Mouse (Mus musculus) hindbrain, embryonic 16.5 days (tissue): ENCODE measurements at regions not wholly inside any gene's neighbourhood (a gene's known extent, or its start where the extent isn't known, plus 50 kb on each side); places are given as distances from the start of the nearest gene placed in this dataset.

Source experiments
- ATAC-seq: fragments of 200-750 bp; cut with Nextera tagmentation; 2 replicates; pipeline ENCODE4 v1.8.0; 2017; ENCODE audit warnings: moderate TSS enrichment, moderate library complexity
- H3K27ac ChIP-seq: fragments of 300-500 bp; sonication (generic); 2 replicates; pipeline ENCODE4 v1.5.1; 2014; ENCODE audit warnings: low read depth, mild to moderate bottlenecking, control low read depth, low read length, moderate library complexity
- H3K27me3 ChIP-seq: fragments of 300-500 bp; sonication (generic); replicated peaks from 2 replicates; pipeline ENCODE4 v1.6.1; 2014; ENCODE audit warnings: low read length; ENCODE audit not compliant: control insufficient read depth, insufficient read depth
- H3K36me3 ChIP-seq: fragments of 300-500 bp; sonication (generic); 2 replicates; pipeline ENCODE4 v1.6.1; 2014; ENCODE audit warnings: mild to moderate bottlenecking, low read length, moderate library complexity, mixed read lengths; ENCODE audit not compliant: control insufficient read depth, insufficient read depth
- H3K4me1 ChIP-seq: fragments of 300-500 bp; sonication (generic); 2 replicates; pipeline ENCODE4 v1.6.1; 2014; ENCODE audit warnings: low read depth, low read length; ENCODE audit not compliant: control insufficient read depth, insufficient read depth
- H3K4me2 ChIP-seq: fragments of 300-500 bp; sonication (generic); 2 replicates; pipeline ENCODE4 v1.6.1; 2014; ENCODE audit warnings: mild to moderate bottlenecking, low read length, control low read depth, moderate library complexity
- H3K4me3 ChIP-seq: fragments of 300-500 bp; sonication (generic); 2 replicates; pipeline ENCODE4 v1.5.1; 2014; ENCODE audit warnings: mild to moderate bottlenecking, low read length, control low read depth, moderate library complexity
- H3K9ac ChIP-seq: fragments of 300-500 bp; sonication (generic); 2 replicates; pipeline ENCODE4 v1.6.1; 2014; ENCODE audit warnings: low read depth, mild to moderate bottlenecking, control low read depth, low read length, moderate library complexity
- H3K9me3 ChIP-seq: fragments of 300-500 bp; sonication (generic); 2 replicates; pipeline ENCODE4 v1.6.1; 2014; ENCODE audit warnings: mild to moderate bottlenecking, low read length, moderate library complexity; ENCODE audit not compliant: control insufficient read depth
- WGBS: fragments of 180-500 bp; shearing (Covaris S2); extraction: QIAGEN DNeasy Blood & Tissue Kit; methylation state at CpG from one replicate; pipeline ENCODE4 v1.1.7; 2014; 5-methylcytosine and 5-hydroxymethylcytosine counted together

- H3K27ac ChIP-seq: no peak overlapping the region
- no peaks in the 10 kb centered on the region for H3K27me3 ChIP-seq
- H3K4me3 ChIP-seq: no peak overlapping the region
- 65% methylated on average over 4 of the region's 4 CpGs for WGBS
- no peak overlapping the region for H3K9ac ChIP-seq
- 0 out of 2 replicates have a peak, but pooled peaks cover 2% of the 10 kb centered on the region for H3K9me3 ChIP-seq
- H3K4me1 ChIP-seq: no peaks in the 10 kb centered on the region
- ATAC-seq: no peak
- no peak overlapping the region for H3K4me2 ChIP-seq
- H3K36me3 ChIP-seq: no peaks in the 10 kb centered on the region
These were observed 299.9 kb downstream of the Ptpru start for GRCm38 (mm10) chr4:131538237-131538636.

DNA sequence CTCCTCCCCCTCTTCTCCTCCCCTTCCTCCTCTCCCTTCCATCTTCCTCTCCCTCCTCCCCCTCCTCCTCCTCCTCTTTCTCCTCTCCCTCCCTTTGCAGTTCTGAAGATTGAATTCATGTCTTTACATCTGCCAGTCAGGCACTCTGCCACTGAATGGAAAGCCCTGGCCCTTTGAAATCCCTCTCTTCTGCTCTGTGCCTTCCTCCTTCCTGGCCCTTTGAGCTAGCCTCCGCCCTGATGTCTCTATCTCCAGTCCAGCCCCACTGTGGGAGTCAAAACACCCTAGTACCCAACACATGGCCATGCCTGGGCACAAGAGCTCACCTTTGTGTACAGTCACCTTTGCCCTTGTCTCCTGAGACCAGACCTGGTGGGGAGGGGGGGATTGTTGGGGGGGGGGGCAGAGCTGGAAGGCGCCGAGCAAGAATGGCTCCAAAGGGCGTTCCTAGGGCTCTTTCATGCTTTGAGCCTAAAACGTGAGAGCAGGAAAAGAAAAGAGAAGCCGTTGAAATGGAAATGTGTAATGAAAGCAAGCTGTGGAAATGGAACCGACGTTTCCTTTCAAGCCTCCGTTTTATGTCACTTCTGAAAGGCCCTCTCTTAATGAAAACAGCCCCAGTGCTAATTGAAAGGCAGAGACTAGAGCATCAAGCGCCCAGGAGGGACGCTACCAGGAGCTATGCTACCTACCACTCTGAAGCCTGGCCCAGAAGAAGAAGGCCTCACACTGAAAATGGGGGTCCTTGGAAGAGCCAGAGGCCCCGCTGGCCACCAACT lies 291.5 kb downstream of the Ptpru start:
- Histone ChIP-seq H3K4me2 (no peak overlapping the region), H3K9me3 (0 out of 2 replicates have a peak, but pooled peaks cover 2% of the 10 kb centered on the region), H3K4me1 (no peaks in the 10 kb centered on the region; the same call in 1 of the 2 replicates), H3K27ac (no peak overlapping the region), H3K4me3 (no peak overlapping the region), H3K27me3 (no peaks in the 10 kb centered on the region), H3K36me3 (no peaks in the 10 kb centered on the region), H3K9ac (no peak overlapping the region)
- WGBS: 41% methylated on average over 12 of the region's 12 CpGs
- no peak for ATAC-seq

DNA sequence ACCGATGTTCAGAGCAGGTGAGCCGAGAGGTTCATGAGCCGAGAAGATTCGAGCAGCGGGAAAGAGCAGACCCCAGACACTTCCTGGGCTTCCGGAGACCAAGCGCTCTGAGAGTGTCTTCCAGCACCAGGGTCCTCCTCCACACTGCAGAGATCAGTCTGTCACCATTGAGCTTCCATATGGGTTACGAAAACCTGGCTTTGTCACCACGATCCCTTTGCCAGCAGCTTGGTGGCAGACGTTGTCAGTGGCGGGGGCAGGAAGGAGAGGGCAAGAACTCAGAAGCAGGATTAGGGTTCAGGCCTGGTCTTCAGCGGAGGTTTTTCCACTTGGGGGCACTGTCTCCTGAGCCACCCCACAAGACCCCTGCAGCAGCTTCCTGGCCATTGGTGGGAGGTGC lies 288.5 kb downstream of the Ptpru start:
- WGBS: 82% methylated on average over 12 of the region's 12 CpGs
- Histone ChIP-seq H3K4me1 (no peaks in the 10 kb centered on the region; the same call in 1 of the 2 replicates), H3K36me3 (no peaks in the 10 kb centered on the region), H3K9me3 (no peaks in the 10 kb centered on the region), H3K4me3 (no peak overlapping the region), H3K27ac (no peak overlapping the region), H3K27me3 (no peaks in the 10 kb centered on the region), H3K4me2 (no peak overlapping the region), H3K9ac (no peak overlapping the region)
- ATAC-seq: no peak

- Histone ChIP-seq H3K9ac (no peak overlapping the region), H3K27me3 (no peaks in the 10 kb centered on the region), H3K27ac (no peak overlapping the region), H3K9me3 (no peaks in the 10 kb centered on the region), H3K4me1 (no peaks in the 10 kb centered on the region), H3K36me3 (no peaks in the 10 kb centered on the region), H3K4me3 (no peak overlapping the region), H3K4me2 (no peak overlapping the region)
- 73% methylated on average over 5 of the region's 5 CpGs for WGBS
- no peak for ATAC-seq
These were observed 279.6 kb downstream of the Ptpru start for GRCm38 (mm10) chr4:131558513-131558912.

- H3K27ac ChIP-seq: no peak overlapping the region
- no peaks in the 10 kb centered on the region for H3K27me3 ChIP-seq
- no peaks in the 10 kb centered on the region for H3K36me3 ChIP-seq
- no peak for ATAC-seq
- H3K9ac ChIP-seq: no peak overlapping the region
- H3K9me3 ChIP-seq: no peaks in the 10 kb centered on the region
- WGBS: 59% methylated on average over 4 of the region's 4 CpGs
- H3K4me2 ChIP-seq: no peak overlapping the region
- no peak overlapping the region for H3K4me3 ChIP-seq
- peaks cover 3% of the 10 kb centered on the region; the same call in 1 of the 2 replicates for H3K4me1 ChIP-seq
These were observed 274.2 kb downstream of the Ptpru start for GRCm38 (mm10) chr4:131563851-131564250.

- Histone ChIP-seq H3K36me3 (no peaks in the 10 kb centered on the region), H3K9me3 (no peaks in the 10 kb centered on the region), H3K27me3 (no peaks in the 10 kb centered on the region), H3K4me1 (peaks cover 3% of the 10 kb centered on the region; the same call in 1 of the 2 replicates), H3K4me3 (no peak overlapping the region), H3K27ac (no peak overlapping the region), H3K9ac (no peak overlapping the region), H3K4me2 (no peak overlapping the region)
- WGBS: 78% methylated on average over 7 of the region's 7 CpGs
- ATAC-seq: no peak
These were observed 272.9 kb downstream of the Ptpru start for GRCm38 (mm10) chr4:131565203-131565602.

DNA sequence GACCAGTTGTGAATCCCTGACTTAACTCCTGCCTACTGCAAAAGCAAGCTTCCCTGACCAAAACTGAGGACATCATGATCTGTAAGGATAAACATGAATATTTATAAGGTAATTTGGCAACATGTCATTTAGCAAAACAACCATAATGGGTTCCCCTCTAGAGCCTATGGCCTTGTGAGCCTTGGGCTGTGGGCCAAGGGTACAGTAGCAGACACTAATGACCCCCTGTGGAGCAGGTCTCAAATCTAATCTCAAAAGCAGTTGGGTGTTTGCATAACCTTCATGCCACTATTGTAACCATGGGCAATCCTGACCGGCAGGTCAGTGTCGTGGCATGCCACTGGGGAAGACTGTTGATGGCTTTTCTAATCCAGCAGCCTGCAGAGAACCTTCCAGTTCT lies 270.8 kb downstream of the Ptpru start:
- no peak overlapping the region for H3K4me2 ChIP-seq
- no peak overlapping the region for H3K4me3 ChIP-seq
- WGBS: 52% methylated on average over 2 of the region's 2 CpGs
- no peaks in the 10 kb centered on the region for H3K27me3 ChIP-seq
- peaks cover 3% of the 10 kb centered on the region; the same call in 1 of the 2 replicates for H3K4me1 ChIP-seq
- no peak for ATAC-seq
- H3K27ac ChIP-seq: no peak overlapping the region
- no peaks in the 10 kb centered on the region for H3K9me3 ChIP-seq
- no peak overlapping the region for H3K9ac ChIP-seq
- H3K36me3 ChIP-seq: no peaks in the 10 kb centered on the region

DNA sequence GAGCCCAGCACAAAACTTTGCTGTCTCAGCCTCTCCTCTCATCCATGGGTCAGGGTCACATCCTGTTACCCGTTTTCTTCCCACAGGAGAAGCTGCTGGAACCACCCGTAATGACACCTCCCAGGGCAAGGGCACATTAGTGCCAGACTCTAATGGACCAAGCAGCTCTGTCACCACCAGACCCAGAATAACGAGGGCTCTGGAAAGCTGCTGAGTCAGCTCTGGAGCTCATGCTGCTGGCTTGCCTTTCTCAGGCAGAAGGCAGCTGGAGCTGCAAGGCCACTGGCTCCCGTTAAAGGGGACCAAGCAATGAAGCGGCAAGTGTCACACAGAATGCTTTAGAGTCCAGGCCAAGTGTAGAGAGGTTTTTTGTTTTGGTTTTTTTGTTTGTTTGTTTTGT lies 268.9 kb downstream of the Ptpru start:
- Histone ChIP-seq H3K4me1 (peaks cover 3% of the 10 kb centered on the region; the same call in 1 of the 2 replicates), H3K36me3 (no peaks in the 10 kb centered on the region), H3K9me3 (no peaks in the 10 kb centered on the region), H3K4me3 (no peak overlapping the region), H3K27me3 (no peaks in the 10 kb centered on the region), H3K27ac (no peak overlapping the region), H3K9ac (no peak overlapping the region), H3K4me2 (no peak overlapping the region)
- no peak for ATAC-seq
- 44% methylated on average over 5 of the region's 5 CpGs for WGBS

DNA sequence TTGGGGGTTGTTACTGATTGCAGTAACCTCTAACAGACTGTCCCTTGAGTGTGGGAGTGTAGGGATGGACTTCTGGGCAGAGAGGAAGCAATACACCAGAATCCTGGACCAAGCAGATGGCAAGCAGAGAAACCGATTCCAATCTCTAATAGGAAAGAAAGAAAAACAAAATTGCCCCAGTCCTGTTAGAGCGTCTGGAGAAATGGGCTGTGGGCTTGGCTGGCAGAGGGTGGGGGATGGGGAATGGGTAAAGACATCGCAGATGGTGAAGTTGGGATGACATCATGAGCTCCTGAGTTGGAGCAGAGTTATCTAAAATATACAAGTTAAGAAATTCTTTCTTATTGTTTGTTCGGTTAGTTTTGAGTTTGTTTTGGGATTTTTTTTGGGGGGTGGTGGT lies 260.5 kb downstream of the Ptpru start:
- Histone ChIP-seq H3K4me3 (no peak overlapping the region), H3K27me3 (no peaks in the 10 kb centered on the region), H3K36me3 (no peaks in the 10 kb centered on the region), H3K9ac (no peak overlapping the region), H3K27ac (no peak overlapping the region), H3K9me3 (no peaks in the 10 kb centered on the region), H3K4me2 (no peak overlapping the region), H3K4me1 (no peaks in the 10 kb centered on the region)
- WGBS: 78% methylated on average over 4 of the region's 4 CpGs
- no peak for ATAC-seq
